Mouse (Mus musculus) intestine, embryonic 16.5 days (tissue): ENCODE measurements at regions not wholly inside any gene's neighbourhood (a gene's known extent, or its start where the extent isn't known, plus 50 kb on each side); places are given as distances from the start of the nearest gene placed in this dataset.

ENCODE experiments used
- ATAC-seq: fragments of 200-750 bp; cut with Nextera tagmentation; 2 replicates; pipeline ENCODE4 v1.8.0; 2017; ENCODE audit warnings: moderate TSS enrichment, moderate library complexity
- H3K27ac ChIP-seq: fragments of 300-500 bp; sonication (generic); 2 replicates; pipeline ENCODE4 v1.5.1; 2014; ENCODE audit warnings: mild to moderate bottlenecking, low read length
- H3K27me3 ChIP-seq: fragments of 300-500 bp; sonication (generic); replicated peaks from 2 replicates; pipeline ENCODE4 v1.6.1; 2014; ENCODE audit warnings: low read length, control low read depth, mixed read lengths; ENCODE audit not compliant: control insufficient read depth, insufficient read depth
- H3K36me3 ChIP-seq: fragments of 300-500 bp; sonication (generic); 2 replicates; pipeline ENCODE4 v1.6.1; 2014; ENCODE audit warnings: low read length, control low read depth; ENCODE audit not compliant: control insufficient read depth, insufficient read depth
- H3K4me1 ChIP-seq: fragments of 300-500 bp; sonication (generic); 2 replicates; pipeline ENCODE4 v1.6.1; 2014; ENCODE audit warnings: low read length, control low read depth, mixed read lengths; ENCODE audit not compliant: control insufficient read depth, insufficient read depth
- H3K4me2 ChIP-seq: fragments of 300-500 bp; sonication (generic); 2 replicates; pipeline ENCODE4 v1.6.1; 2014; ENCODE audit warnings: low read depth, low read length, control low read depth
- H3K4me3 ChIP-seq: fragments of 300-500 bp; sonication (generic); 2 replicates; pipeline ENCODE4 v1.5.1; 2014; ENCODE audit warnings: mild to moderate bottlenecking, low read length
- H3K9ac ChIP-seq: fragments of 300-500 bp; sonication (generic); 2 replicates; pipeline ENCODE4 v1.6.1; 2014; ENCODE audit warnings: low read depth, low read length
- H3K9me3 ChIP-seq: fragments of 300-500 bp; sonication (generic); 2 replicates; pipeline ENCODE4 v1.6.1; 2016; ENCODE audit warnings: low read length, control low read depth; ENCODE audit not compliant: control insufficient read depth
- WGBS: fragments of 180-500 bp; shearing (Covaris S2); extraction: QIAGEN DNeasy Blood & Tissue Kit; methylation state at CpG from one replicate; pipeline ENCODE4 v1.1.7; 2014; 5-methylcytosine and 5-hydroxymethylcytosine counted together

GRCm38 (mm10) chr8:125367374-125367773, 202.2 kb downstream of the Sipa1l2 start:
- Histone ChIP-seq H3K4me2 (no peak overlapping the region), H3K27me3 (no peaks in the 10 kb centered on the region), H3K9me3 (no peaks in the 10 kb centered on the region), H3K9ac (no peak overlapping the region), H3K4me3 (no peak overlapping the region), H3K4me1 (peaks cover 15% of the 10 kb centered on the region), H3K36me3 (no peaks in the 10 kb centered on the region), H3K27ac (no peak overlapping the region)
- WGBS = 73% methylated on average over 4 of the region's 4 CpGs
- no peak for ATAC-seq

GRCm38 (mm10) chr8:125365004-125365403, 204.6 kb downstream of the Sipa1l2 start:
- WGBS = 88% methylated on average over 5 of the region's 5 CpGs
- H3K9ac ChIP-seq = no peak overlapping the region
- H3K4me2 ChIP-seq = no peak overlapping the region
- H3K27ac ChIP-seq = no peak overlapping the region
- H3K27me3 ChIP-seq = no peaks in the 10 kb centered on the region
- H3K36me3 ChIP-seq = no peaks in the 10 kb centered on the region
- H3K4me1 ChIP-seq = peaks cover 14% of the 10 kb centered on the region
- ATAC-seq = no peak
- H3K4me3 ChIP-seq = no peak overlapping the region
- H3K9me3 ChIP-seq = no peaks in the 10 kb centered on the region

- Histone ChIP-seq H3K4me2 (no peak overlapping the region), H3K9me3 (no peaks in the 10 kb centered on the region), H3K27ac (no peak overlapping the region), H3K9ac (no peak overlapping the region), H3K4me1 (no peaks in the 10 kb centered on the region), H3K4me3 (no peak overlapping the region), H3K27me3 (no peaks in the 10 kb centered on the region), H3K36me3 (no peaks in the 10 kb centered on the region)
- WGBS = 51% methylated on average over 2 of the region's 2 CpGs
- ATAC-seq = no peak
Observed at GRCm38 (mm10) chr8:125359456-125359855, 210.2 kb downstream of the Sipa1l2 start.

GRCm38 (mm10) chr8:125357759-125358158, 211.8 kb downstream of the Sipa1l2 start:
- Histone ChIP-seq H3K4me1 (no peaks in the 10 kb centered on the region), H3K4me3 (no peak overlapping the region), H3K27me3 (no peaks in the 10 kb centered on the region), H3K4me2 (no peak overlapping the region), H3K36me3 (no peaks in the 10 kb centered on the region), H3K27ac (no peak overlapping the region), H3K9me3 (no peaks in the 10 kb centered on the region), H3K9ac (no peak overlapping the region)
- ATAC-seq = no peak
- WGBS = 77% methylated on average over 3 of the region's 3 CpGs

GRCm38 (mm10) chr8:125355059-125355509, 214.5 kb downstream of the Sipa1l2 start:
- H3K4me3 ChIP-seq = no peak overlapping the region
- no peak for ATAC-seq
- H3K27me3 ChIP-seq = no peaks in the 10 kb centered on the region
- 74% methylated on average over 7 of the region's 7 CpGs for WGBS
- no peak overlapping the region for H3K9ac ChIP-seq
- no peak overlapping the region for H3K4me2 ChIP-seq
- no peaks in the 10 kb centered on the region for H3K36me3 ChIP-seq
- no peaks in the 10 kb centered on the region for H3K4me1 ChIP-seq
- H3K9me3 ChIP-seq = no peaks in the 10 kb centered on the region
- no peak overlapping the region for H3K27ac ChIP-seq

- Histone ChIP-seq H3K9ac (no peak overlapping the region), H3K4me3 (no peak overlapping the region), H3K27me3 (no peaks in the 10 kb centered on the region), H3K4me1 (peaks cover 14% of the 10 kb centered on the region), H3K4me2 (no peak overlapping the region), H3K27ac (no peak overlapping the region), H3K9me3 (no peaks in the 10 kb centered on the region), H3K36me3 (no peaks in the 10 kb centered on the region)
- 51% methylated on average over 3 of the region's 3 CpGs for WGBS
- no peak for ATAC-seq
Observed at GRCm38 (mm10) chr8:125352276-125352675, 217.3 kb downstream of the Sipa1l2 start.

- H3K27me3 ChIP-seq = no peaks in the 10 kb centered on the region
- no peak overlapping the region for H3K4me2 ChIP-seq
- WGBS = 66% methylated on average over 8 of the region's 8 CpGs
- peaks cover 14% of the 10 kb centered on the region for H3K4me1 ChIP-seq
- no peak overlapping the region for H3K4me3 ChIP-seq
- no peak for ATAC-seq
- H3K36me3 ChIP-seq = no peaks in the 10 kb centered on the region
- no peaks in the 10 kb centered on the region for H3K9me3 ChIP-seq
- H3K27ac ChIP-seq = no peak overlapping the region
- no peak overlapping the region for H3K9ac ChIP-seq
Observed at GRCm38 (mm10) chr8:125351486-125352032, 218.0 kb downstream of the Sipa1l2 start.

- H3K9me3 ChIP-seq = no peaks in the 10 kb centered on the region
- peak; percentile 87 for ATAC-seq
- 0 out of 2 replicates have a peak overlapping the region, but pooled peaks have one; percentile 38 for H3K27ac ChIP-seq
- H3K36me3 ChIP-seq = no peaks in the 10 kb centered on the region
- no peak overlapping the region for H3K4me2 ChIP-seq
- WGBS = 14% methylated on average over 7 of the region's 7 CpGs
- H3K27me3 ChIP-seq = no peaks in the 10 kb centered on the region
- H3K4me3 ChIP-seq = no peak overlapping the region
- H3K4me1 ChIP-seq = peaks cover 14% of the 10 kb centered on the region
- H3K9ac ChIP-seq = no peak overlapping the region
Observed at GRCm38 (mm10) chr8:125349290-125350025, 220.2 kb downstream of the Sipa1l2 start.

- Histone ChIP-seq H3K27me3 (no peaks in the 10 kb centered on the region), H3K36me3 (no peaks in the 10 kb centered on the region), H3K4me1 (peaks cover 21% of the 10 kb centered on the region), H3K4me3 (no peak overlapping the region), H3K4me2 (no peak overlapping the region), H3K27ac (no peak overlapping the region), H3K9ac (no peak overlapping the region), H3K9me3 (no peaks in the 10 kb centered on the region)
- 43% methylated on average over 8 of the region's 8 CpGs for WGBS
- ATAC-seq = no peak
Observed at GRCm38 (mm10) chr8:125346182-125346581, 223.4 kb downstream of the Sipa1l2 start.
